Mouse (Mus musculus) embryonic stem cell, embryonic (primary cell): ENCODE measurements at regions not wholly inside any gene's neighbourhood (a gene's known extent, or its start where the extent isn't known, plus 50 kb on each side); places are given as distances from the start of the nearest gene placed in this dataset.

Experiments used
- CTCF ChIA-PET, 4 experiments: fragments of 300-600 bp in 2 of 4; fragments of 350-600 bp in 2 of 4; sonication (Branson Sonifier 250); formaldehyde crosslinking; loops; one replicate each; lab custom pipeline; 2022; ENCODE audit warnings: inconsistent platforms in 2 of 4; lab: Charles Lee
- POLR2A ChIA-PET, 4 experiments: fragments of 300-600 bp in 2 of 4; fragments of 350-600 bp in 2 of 4; sonication (Branson Sonifier 250); formaldehyde crosslinking; loops; one replicate each; lab custom pipeline; 2022; ENCODE audit warnings: antibody characterized with exemption in 4 of 4, inconsistent platforms in 1 of 4; lab: Charles Lee

- POLR2A ChIA-PET = no interaction called here
- CTCF ChIA-PET = no interaction called here
Measured at GRCm38 (mm10) chr12:25312390-25312789, 215.4 kb upstream of the Id2 start.

GRCm38 (mm10) chr12:25311728-25312127 is 214.8 kb upstream of the Id2 start:
- POLR2A ChIA-PET = no interaction called here
- CTCF ChIA-PET = no interaction called here

GRCm38 (mm10) chr12:25310293-25310946 is 213.5 kb upstream of the Id2 start:
- ChIA-PET CTCF (no interaction called here), POLR2A (interaction anchor here in 1 of 4 experiments (0.7 kb wide), 1 partner anchor 348 kb away, joined by 3 read pairs; no protein-coding TSS in a partner anchor)

GRCm38 (mm10) chr12:25309234-25309633 is 212.3 kb upstream of the Id2 start:
- POLR2A ChIA-PET = no interaction called here
- CTCF ChIA-PET = no interaction called here

GRCm38 (mm10) chr12:25305764-25306653 is 209.1 kb upstream of the Id2 start:
- ChIA-PET CTCF (no interaction called here), POLR2A (no interaction called here)

GRCm38 (mm10) chr12:25304820-25305511 is 208.0 kb upstream of the Id2 start:
- POLR2A ChIA-PET = no interaction called here
- CTCF ChIA-PET = no interaction called here

GRCm38 (mm10) chr12:25303500-25304050 is 206.6 kb upstream of the Id2 start:
- CTCF ChIA-PET = no interaction called here
- POLR2A ChIA-PET = no interaction called here

- CTCF ChIA-PET = no interaction called here
- POLR2A ChIA-PET = interaction anchor here in 1 of 4 experiments (0.5 kb wide), 1 partner anchor 1351 kb away, joined by 3 read pairs; no protein-coding TSS in a partner anchor
Measured at GRCm38 (mm10) chr12:25300804-25301390, 204.0 kb upstream of the Id2 start.

- CTCF ChIA-PET = no interaction called here
- POLR2A ChIA-PET = no interaction called here
Measured at GRCm38 (mm10) chr12:25299603-25300471, 202.9 kb upstream of the Id2 start.

- ChIA-PET POLR2A (no interaction called here), CTCF (no interaction called here)
Measured at GRCm38 (mm10) chr12:25298766-25299165, 201.8 kb upstream of the Id2 start.

- ChIA-PET POLR2A (no interaction called here), CTCF (no interaction called here)
Measured at GRCm38 (mm10) chr12:25297960-25298359, 201.0 kb upstream of the Id2 start.

- CTCF ChIA-PET = interaction anchor here in 1 of 4 experiments (0.6 kb wide), 1 partner anchor 251 kb away, joined by 3 read pairs; no protein-coding TSS in a partner anchor
- POLR2A ChIA-PET = interaction anchor here in 1 of 4 experiments (0.6 kb wide), 1 partner anchor 1575 kb away, joined by 3 read pairs; no protein-coding TSS in a partner anchor
Measured at GRCm38 (mm10) chr12:25296648-25297047, 199.7 kb upstream of the Id2 start.

- CTCF ChIA-PET = no interaction called here
- POLR2A ChIA-PET = interaction anchor here in 1 of 4 experiments (1.0 kb wide), 1 partner anchor 25 kb away, joined by 4 read pairs; no protein-coding TSS in a partner anchor
Measured at GRCm38 (mm10) chr12:25294179-25295025, 197.5 kb upstream of the Id2 start.

- ChIA-PET CTCF (no interaction called here), POLR2A (interaction anchor here in 1 of 4 experiments (1.0 kb wide), 1 partner anchor 24 kb away, joined by 4 read pairs; no protein-coding TSS in a partner anchor)
Measured at GRCm38 (mm10) chr12:25293470-25294178, 196.7 kb upstream of the Id2 start.

- ChIA-PET CTCF (no interaction called here), POLR2A (no interaction called here)
Measured at GRCm38 (mm10) chr12:25289381-25289780, 192.4 kb upstream of the Id2 start.

- ChIA-PET CTCF (interaction anchor here in 1 of 4 experiments (0.6 kb wide), 1 partner anchor 16 kb away, joined by 4 read pairs; no protein-coding TSS in a partner anchor), POLR2A (no interaction called here)
Measured at GRCm38 (mm10) chr12:25283808-25284207, 186.9 kb upstream of the Id2 start.
